Mouse (Mus musculus) A20 (cell line): ENCODE results near the gene Tead3.
A peak's percentile ranks its signal among the peaks of the same experiment; 100 is the strongest.

Experiments
- DNase-seq: peaks from one replicate; pipeline ENCODE4 v3.0.0-alpha.2; 2011; ENCODE audit warnings: low read depth, low spot score

The Tead3 gene

DNA sequence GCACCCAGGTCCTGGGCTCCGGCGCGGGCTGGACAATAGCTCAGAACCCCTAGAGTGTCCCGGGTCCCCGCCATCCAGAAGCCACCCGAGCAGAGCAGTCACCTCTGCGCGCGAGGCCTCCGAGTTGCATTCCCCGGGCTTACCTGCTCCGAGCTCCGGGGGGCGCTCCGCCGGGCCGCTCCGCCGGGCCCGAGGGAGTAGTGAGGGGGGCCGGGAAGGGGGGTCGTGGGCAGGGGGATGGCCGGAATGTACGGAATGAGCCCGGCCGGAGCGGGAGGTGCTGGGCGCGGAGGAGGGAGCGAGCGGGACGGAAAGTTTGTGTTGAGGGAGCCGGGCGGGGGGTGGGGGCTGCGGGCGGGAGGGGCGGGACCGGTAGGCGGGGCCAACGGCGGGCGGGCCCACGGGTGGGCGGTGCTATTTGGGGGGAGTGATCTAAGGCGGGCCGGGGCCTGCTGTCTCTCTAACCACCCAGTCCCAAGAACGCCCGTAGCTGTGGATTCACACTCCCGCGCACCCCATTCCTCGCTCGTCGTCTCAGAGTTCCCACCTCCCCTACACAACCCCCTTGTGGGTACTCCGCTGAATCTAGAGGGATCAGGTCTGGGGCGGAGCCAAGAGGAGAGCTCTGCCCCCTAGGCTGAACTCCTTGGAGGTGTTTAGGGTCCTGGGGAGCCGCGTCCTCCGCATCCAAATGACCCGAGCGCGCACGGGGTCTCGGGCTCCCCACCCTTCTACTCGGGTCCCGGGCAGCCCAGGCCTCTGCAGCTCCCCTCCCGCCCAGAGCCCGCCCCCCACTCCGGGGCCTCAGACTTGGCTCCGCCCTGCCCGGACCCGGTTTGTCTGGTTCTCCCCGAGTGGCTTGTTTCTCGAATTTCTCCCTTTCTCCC is at the start of gene Tead3:
Tead3 (minus strand) TSS at position 352 of the 887 bp plus-strand sequence.
- DNase-seq: peak; percentile 79

DNA sequence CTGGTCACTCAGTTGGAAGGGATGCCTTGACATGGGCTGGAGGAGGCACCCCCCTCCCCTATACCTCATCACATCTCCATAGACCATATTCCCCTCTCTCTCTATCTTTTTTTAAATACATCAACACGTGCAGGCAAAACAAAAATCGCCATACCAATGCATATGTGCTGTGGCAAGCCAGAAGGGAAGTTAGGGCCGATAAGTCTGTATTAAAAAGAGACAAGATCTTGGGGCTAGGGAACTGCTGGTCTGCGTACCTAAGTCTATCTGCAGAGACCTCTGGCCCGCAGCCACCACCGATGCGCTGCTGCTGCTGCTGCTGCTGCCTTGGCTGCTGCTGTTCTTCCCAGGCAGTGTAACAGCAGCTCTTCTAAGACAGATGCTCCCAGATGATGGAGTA is 44.4 kb upstream of the Tead3 start:
- no peak for DNase-seq

DNA sequence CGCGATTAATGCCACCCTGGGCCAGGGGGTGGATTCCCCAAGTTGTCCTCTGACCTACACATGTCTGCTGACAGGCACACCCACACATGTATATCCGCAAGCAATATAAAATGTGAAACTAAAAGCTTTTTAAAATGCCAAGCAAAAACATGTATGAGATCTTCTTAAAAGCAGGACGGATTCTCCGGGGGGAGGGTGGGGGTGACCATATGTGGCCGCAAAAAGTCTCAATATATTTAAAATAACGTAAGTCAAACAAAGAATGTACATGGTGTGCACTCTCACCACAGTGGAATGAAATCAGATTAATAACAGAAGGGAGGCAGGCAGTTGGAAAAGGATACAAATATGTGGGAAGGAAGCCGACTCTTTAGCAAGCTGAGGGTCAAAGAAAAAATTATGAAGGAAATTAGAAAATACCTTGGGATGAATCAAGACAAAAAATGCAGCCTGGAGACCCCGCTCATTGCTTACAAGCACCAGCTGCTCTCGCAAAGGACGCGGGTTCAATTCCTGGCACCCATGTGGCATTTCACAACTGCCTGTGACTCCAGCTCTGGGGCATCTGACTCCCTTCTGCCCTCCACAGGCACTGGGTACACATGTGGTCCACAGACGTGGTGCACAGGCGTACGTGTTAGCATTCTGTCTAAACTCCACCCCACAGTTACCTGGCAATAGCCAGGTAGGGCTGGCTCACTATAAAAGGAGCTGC is 43.6 kb upstream of the Tead3 start:
- no peak for DNase-seq

DNA sequence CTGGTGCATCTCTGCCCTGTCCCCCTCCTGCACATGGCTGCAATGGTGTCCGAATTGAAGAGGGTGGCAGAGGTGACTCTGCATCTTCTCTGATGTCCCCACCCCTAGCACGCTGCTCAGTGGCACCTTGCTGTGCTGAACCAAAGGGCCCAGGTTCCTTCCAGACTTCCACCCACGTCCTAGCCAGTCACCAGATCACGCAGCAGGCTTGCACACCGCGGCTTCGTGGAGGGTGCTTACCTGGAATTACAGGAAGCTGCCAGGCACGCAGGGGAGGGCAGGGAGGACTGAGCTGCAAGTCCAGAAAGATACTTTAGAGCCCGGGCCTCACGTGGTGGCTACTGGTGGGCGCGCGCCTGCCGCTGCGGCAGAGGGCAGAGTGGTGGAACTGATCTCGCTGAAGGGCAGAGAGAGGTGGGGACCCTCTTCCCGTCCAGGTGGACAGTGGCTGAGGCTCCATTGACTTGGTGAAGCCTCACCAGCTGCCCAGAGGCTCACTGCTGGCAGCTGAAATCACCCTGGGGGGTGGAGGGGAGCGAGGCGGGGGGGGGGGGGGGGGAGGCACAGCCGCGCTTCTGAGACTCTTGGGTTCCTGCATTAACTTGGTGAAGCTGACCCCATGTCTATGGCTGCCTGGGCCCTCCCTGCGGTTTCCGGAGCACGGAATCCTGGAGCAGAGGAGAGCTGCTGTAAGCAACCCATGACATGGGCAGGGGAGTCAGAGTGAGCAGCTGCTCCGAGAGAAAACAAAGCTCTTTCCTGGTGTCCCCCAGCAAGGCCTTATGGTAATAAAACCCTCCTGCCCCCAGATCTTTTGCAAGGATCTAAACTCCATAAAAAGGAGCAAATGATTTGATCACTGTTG is 41.2 kb upstream of the Tead3 start:
- DNase-seq: no peak

DNA sequence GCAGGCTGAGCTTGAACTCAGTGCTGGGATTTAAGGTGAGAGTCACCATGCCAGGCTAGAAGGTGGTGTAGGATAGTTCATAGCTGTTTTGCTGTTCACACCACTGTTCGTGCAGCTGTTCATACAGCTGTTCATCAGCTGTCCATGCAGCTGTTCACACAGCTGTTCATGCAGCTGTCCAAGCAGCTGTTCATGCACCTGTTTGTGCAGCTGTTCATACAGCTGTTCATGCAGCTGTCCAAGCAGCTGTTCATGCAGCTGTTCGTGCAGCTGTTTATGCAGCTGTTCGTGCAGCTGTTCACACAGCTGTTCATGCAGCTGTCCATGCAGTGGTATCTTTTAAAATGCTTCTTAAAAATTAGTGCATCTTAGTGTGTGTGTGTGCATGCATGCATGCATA is 37.9 kb upstream of the Tead3 start:
- peak; percentile 35 for DNase-seq

DNA sequence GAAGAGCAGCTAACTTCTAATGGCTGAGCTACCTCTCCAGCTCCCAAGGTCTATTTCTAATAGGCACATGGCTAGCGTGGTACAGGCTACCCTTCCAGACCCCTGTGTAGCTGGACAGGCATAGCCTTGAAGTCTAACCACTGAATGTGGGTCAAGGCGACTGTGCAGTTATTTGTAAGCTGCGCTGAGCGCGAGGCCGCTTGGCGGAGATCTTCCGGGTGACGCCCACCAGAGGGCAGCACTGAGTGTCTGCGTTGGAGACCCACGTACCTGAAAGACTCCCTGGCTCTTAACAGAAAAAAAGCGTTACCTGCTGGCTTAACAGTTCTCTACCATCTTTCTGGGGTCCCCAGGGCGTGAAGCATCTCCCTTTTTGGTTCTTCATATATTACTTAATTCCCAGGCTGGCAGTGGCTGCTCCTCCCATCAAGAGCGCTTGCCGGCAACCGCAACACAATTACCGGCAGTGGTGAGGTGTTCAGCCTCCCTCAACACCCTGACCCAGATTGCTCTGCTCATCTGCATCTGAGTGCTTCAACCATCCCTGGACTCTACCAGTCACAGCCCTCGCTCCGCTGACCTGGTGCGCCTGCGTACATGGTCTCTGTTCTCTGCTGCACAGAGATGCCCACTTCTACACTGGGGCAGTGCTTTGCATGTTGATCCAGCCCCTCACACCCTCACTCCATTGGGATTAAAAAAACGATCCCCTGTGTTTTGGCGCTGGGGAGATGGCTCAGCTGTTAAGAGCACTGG is 35.7 kb upstream of the Tead3 start:
- peak; percentile 77 for DNase-seq

DNA sequence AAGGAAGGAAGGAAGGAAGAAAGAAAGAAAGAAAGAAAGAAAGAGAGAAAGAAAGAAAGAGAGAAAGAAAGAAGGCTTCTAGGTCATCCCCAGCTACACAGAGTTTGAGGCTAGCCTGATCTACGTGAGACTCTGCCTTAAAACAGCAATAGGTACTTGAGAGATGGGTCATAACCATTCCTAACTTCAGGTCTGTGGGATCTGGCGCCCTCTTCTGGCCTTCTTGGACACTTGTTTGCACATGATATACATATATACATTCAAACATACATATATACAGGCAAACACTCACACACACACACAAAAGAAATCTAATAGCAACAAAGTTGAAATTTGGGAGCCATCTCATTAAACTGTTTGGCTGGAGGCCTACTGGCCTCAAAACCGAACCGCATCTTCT is 33.7 kb upstream of the Tead3 start:
- DNase-seq: peak; percentile 64

DNA sequence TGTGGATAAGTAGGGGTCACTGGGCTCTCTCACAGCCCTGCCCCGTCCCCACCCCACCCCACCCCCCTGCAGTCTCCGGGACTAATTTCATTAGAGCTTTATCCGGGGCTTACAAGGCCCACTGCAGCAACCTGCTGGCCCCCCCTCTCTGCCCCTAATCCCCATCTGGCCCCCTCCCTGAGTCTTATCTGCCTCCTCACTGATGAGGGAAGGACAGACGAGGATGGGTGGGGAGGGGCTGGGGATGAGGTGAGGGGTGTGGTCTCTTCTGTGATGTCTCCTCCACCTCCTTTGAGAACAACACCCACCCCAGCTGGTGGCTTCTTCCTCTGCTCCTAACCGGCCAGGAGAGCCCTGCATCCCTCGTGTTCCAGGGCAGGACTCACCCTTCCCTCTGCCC is 29.6 kb upstream of the Tead3 start:
- no peak for DNase-seq

DNA sequence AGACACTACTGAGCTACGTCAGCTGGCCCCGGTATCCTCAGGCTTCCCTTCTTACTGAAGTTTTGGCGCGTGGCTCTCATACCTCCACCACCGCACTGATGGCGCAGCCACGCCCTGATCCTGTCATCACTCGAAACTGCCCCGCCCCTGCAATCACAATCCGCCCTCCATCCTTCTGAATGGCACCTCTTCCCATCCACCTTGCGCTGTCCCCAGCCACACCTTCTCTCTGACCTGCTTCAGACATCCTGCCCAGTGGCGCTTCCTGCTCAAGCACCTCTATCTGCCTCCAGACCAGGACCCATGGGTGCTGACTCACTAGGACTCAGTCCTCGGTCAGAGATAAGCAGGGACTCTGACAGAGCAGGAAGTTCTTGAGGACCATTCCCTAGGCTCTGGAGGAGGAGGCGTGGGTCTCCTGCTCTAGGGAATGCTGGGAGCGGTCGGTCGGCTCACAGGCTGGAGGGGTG is 25.0 kb upstream of the Tead3 start:
- DNase-seq: no peak

DNA sequence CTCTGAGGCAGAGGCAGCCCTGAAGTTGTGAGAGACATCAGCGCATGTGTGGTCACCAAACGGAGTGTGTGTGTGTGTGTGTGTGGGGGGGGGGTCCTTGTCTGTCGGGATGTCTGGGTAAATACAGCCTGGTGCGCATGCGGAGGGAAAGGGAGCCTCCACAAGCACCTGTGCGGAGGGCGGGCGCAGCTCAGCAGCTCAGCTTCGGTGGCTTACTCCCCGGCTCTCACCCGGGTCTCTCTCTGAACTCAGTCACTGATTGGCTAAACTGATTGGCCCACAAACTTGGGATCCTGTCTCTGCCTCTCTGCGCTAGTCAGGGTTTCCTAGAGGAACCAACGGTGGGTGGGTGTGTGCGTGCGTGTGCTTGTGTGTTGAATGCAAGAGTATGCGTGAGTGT is 23.9 kb upstream of the Tead3 start:
- DNase-seq: no peak

DNA sequence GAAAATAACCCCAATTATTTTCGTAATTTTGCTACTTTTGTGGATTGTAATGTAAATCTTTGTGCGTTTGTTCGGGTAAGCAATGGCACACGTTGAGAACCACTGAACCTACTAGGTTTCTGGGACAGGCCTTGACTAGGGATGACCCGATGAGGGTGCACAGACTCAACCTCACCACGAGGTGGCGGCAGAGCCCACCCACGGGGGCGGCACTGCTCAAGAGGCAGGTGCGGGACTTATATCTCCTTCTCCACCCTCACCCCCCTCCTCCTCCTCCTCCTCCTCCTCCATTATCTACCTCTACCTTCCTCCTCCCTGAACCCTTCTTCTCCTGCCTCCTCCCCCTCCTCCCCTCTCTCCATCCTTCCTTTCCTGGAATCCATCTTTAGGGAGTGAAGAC is 23.2 kb upstream of the Tead3 start:
- peak; percentile 74 for DNase-seq

DNA sequence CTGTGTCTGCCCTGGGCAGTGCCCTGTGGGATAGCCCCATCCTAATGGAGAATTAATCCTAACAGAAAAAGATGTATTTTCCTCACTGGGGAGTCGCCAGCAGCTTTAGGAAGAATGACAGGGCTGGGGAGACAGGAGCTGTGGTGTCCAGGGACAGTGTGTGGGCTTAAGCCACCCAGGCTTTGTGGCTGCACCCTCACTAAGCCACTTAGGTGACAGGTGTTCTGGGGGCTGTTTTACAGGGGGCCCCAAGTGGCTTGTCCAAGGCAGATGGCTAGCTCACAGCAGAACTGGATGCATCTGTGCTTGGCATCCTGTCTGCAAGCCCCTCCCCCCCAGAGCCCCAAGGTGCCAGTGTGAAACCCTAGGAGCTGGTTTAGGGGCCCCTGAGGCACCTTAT is 21.3 kb upstream of the Tead3 start:
- DNase-seq: no peak

DNA sequence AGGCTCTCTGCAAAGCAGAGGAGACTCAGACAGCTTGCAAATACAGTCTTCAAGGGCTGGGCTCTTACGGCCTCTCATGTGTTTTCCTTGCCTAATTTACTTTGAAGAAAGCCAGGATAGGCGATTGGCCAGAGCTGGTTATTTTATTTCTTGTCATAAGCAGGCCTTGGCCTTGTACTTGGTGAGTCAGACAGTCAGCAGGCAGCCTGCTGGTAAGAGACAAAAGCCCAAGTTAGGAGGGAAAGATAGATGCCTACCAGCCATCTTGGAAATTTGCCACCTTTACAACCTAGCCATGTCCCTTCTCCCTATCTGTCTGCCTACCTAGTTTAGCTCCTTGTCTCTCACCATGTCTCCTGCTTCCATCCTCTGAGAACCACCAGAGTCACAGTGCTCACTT is 20.7 kb upstream of the Tead3 start:
- no peak for DNase-seq

DNA sequence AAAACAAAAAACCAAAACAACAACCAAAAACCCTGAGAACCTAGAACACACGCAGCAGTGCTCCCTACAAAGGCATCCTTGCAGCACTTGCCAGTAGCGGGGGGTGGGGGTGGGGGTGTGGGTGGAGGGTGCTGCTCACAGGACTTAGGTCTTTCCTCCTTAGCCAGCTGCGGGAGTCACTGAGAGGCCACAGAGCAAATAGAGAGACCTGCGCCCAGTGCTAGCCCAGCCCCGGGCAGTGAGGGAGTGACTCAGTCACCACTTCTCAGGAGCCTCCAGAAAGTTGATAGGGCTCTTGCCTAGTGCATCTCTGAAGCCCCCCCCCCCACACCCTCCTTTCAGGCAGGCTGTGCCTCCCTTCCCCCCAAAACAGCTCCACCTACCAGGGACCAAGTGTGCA is 18.4 kb upstream of the Tead3 start:
- no peak for DNase-seq

DNA sequence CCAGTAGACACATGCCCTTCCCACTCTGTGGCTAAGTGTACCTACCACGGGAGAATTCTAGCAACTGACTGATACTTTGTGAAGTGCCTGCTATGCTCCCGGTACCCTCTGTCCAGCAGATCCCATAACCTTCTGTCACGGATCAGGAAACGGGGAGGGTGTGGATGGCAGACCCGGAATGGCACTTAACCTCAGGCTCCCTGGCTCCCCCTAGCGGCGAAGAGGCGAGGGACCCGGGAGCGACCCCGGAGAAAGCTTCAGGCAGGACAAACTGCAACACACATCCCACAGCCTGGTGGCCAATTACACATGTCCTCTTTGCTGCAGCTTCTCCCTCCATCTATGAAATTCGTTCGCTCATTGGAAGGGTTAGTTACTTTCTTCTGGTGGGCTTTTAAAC is 17.8 kb upstream of the Tead3 start:
- DNase-seq: peak; percentile 76

DNA sequence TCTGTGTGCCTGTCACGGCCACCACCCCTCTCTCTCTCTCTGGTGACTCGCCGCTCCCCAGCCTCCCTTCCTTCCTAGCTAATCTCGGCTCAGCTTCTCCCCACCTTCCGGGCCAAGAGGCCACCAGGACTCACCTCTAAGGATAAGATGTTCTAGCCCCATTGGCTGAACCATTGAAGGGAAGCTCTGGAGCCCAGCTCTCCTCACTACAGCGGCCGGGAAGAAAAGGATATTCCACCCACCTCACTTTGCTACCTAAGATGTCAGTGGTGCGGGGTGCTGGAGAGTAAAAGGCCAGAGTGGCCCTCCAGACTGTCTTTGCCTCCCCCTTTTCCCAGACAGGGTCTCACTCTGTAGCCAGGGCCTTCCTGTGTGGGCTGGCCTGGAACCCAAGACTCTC is 14.5 kb upstream of the Tead3 start, which contains the start of gene Tulp1:
Tulp1 (minus strand) TSS at position 101 of the 400 bp plus-strand sequence.
- no peak for DNase-seq

DNA sequence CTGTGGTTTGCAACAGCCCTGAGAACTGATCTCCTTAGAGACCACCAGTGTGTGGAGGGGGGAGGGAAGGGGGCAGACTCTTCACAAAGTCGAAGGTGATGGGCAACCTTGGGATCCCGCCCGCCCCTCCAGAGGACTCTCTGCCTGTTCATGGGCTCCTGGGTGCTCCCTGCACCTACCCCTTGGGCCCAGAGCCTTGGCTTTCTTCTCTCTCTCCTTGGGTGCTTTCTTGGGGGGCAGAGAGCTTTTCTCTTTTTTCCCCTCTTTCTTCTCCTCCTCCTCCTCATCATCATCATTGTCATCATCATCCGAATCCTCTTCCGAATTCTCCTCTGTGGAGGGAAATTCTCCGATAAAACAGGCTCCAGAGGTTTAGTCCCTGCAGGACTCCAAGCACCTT is 12.9 kb upstream of the Tead3 start:
- DNase-seq: no peak

DNA sequence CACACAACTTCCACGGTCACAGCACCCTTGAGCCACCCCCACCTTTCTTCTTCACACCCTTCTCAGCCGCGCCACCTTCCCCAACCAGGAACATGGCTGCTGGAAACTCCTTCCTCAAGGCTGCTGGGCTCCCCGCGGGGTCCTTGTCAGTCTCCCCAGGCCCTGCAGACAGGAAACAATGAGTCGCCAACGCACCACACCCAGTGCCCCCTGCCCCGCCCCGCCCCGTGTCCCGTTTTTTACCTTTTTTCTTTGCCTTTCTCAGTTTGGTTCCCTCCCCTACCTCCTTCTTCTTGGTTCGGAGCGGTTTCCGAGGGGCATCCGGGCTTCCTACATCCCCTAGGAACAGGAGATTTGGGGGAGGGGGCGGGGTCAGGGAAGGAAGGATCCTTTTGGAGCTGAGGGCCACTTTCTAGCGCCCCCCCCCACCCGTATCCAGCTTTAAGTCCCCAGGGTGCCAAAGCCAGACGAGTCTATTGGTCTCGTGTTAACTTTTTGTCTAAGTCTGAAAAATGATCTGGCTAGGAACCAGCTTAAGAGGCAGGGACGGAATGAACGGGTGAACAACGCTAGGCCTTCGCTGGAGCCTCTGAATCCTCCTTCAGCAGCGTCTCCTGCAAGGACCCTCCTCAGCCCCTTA is 12.2 kb upstream of the Tead3 start:
- no peak for DNase-seq

DNA sequence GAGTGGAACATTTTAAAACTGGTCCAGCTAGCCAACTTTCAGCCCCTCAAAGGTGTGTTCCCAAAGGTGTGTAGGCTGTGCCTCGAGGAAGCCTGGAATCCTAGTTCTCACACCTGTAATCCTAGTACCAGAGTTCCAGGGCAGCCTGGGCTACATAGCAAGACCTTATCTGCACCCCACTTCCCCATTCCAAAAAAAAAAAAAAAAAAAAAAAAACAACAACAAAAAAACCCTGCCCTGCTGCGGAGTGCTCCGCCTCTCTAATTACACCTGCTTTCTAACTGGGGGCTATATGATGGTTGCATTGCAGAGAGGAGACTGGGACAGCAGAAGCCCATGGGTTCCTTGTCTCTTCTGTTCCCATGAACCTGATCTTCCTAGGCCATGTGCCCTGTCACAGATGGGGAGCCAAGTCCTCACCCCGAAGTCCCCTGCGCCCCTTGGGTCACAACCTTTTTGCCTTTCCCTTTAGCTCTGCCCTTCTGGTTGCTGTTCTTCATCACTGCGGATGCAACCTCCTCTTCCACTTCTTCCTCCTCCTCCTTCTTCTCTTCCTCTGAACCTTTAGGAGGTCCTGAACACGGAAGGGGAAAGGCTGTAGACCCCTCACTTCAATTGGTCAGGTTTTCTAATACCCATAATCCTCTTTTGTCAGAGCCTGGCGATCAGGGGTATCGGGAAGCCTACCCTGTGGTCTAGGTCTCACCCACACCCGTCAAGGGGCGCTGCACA is 11.5 kb upstream of the Tead3 start:
- no peak for DNase-seq
